Comparison of ENCODE assay signal across 10 mouse cellular contexts in genomic region chr10:59825137-59825812, GRCm38 (mm10). TPM values are rescaled to one million over a fixed set of nuclear protein-coding genes. Genes with fewer than 3 reads are reported as not detected.
A peak's percentile ranks its signal among the peaks of the same experiment; 100 is the strongest.
DNase-seq lines count a peak whose midpoint lies in the region; ATAC-seq and TF ChIP-seq lines count a peak whose summit lies in the region.
"Had no signal": no experiment of that assay in that cellular context is flagged by ENCODE, and none has a peak within 500 bp of the region (broad histone marks: within the 10 kb centered on the region; RNA-seq: fewer than 3 reads in every experiment).

No protein-coding gene starts in this region.

- H3K9me3 ChIP-seq in forebrain, embryonic 10.5 days, result peaks cover 6% of the 10 kb centered on the region; the same call in 1 of the 2 replicates

- no peak overlapping the region for H3K4me3 ChIP-seq in testis, adult 2 months (ENCODE audit: control insufficient read depth, low read depth, low read length)
- no peak overlapping the region for H3K4me3 ChIP-seq in forebrain, embryonic 10.5 days
- H3K4me3 ChIP-seq: forebrain, embryonic 13.5 days had no signal

- no peaks in the 10 kb centered on the region for H3K4me1 ChIP-seq in testis, adult 2 months (ENCODE audit: control insufficient read depth, insufficient read depth, low read length)
- H3K4me1 ChIP-seq in forebrain, embryonic 10.5 days, result peaks cover 15% of the 10 kb centered on the region

- peak overlapping the region; percentile 66 for H3K27ac ChIP-seq in testis, adult 2 months (ENCODE audit: control insufficient read depth, insufficient read depth, low read depth, low read length)
- H3K27ac ChIP-seq in forebrain, embryonic 10.5 days, result no peak overlapping the region
- H3K27ac ChIP-seq: forebrain, embryonic 13.5 days had no signal

- peak; percentile 26 for DNase-seq in gastrocnemius, postnatal 25 days
- DNase-seq in gastrocnemius, adult 8-10 months (ENCODE audit: low spot score in 2 of 2), result no peak
- peak; percentile 60 for DNase-seq in right cerebral cortex, adult 18-20 months
- DNase-seq in right cerebral cortex, postnatal 36 days (ENCODE audit: low spot score in 2 of 2), result no peak
- no peak for DNase-seq in cerebellum, postnatal 10 days
- no peak for DNase-seq in forebrain, embryonic 10.5 days (ENCODE audit: extremely low spot score, low spot score)
- DNase-seq: spleen, adult 18-20 months had no signal

- no peaks in the 10 kb centered on the region for H3K27me3 ChIP-seq in testis, adult 2 months (ENCODE audit: control insufficient read depth, insufficient read depth, low read length)
- H3K27me3 ChIP-seq in forebrain, embryonic 10.5 days (ENCODE audit: poor library complexity, severe bottlenecking), result no peaks in the 10 kb centered on the region
- H3K27me3 ChIP-seq: forebrain, embryonic 13.5 days had no signal

- peak; percentile 7; the same call in 1 of the 2 replicates for ATAC-seq in granulocyte monocyte progenitor cell, adult 5-6 weeks (replicated peaks; ENCODE audit: poor library complexity, severe bottlenecking)
- ATAC-seq: forebrain, embryonic 13.5 days had no signal

- no peak for TF ChIP-seq CTCF in testis, adult 2 months (IDR thresholded peaks at IDR 0.05; ENCODE audit: control insufficient read depth, insufficient read depth, insufficient replicate concordance, low read depth, low read length)

- no peak for TF ChIP-seq POLR2A in testis, adult 2 months (IDR thresholded peaks at IDR 0.05; ENCODE audit: control insufficient read depth, low read depth, low read length)

- 86% methylated on average over 16 of the region's 16 CpGs for WGBS in forebrain, embryonic 10.5 days

- H3K36me3 ChIP-seq in testis, adult 2 months (ENCODE audit: control insufficient read depth, insufficient read depth, low read length), result no peaks in the 10 kb centered on the region; the same call in 1 of the 2 replicates
- peaks cover 31% of the 10 kb centered on the region for H3K36me3 ChIP-seq in forebrain, embryonic 10.5 days (replicated peaks)

RNA-seq across cellular contexts. Expression of gene Dnajb12, which starts 54.1 kb away (rescaled TPM):
- 10 to 100 TPM; 49.4 to 49.8 TPM for total RNA-seq in gastrocnemius, postnatal 25 days (2021)
- total RNA-seq in gastrocnemius, adult 8-10 months (2022), result 10 to 100 TPM; 77.8 to 89.1 (median 82.1) TPM
- total RNA-seq in granulocyte monocyte progenitor cell, adult 5-6 weeks (2014; fragmentation: Nextera tagmentation), result 18.8 and 26.9 TPM in 2 replicates
- 14.3 and 25.0 TPM in 2 replicates for total RNA-seq in granulocyte monocyte progenitor cell, adult 5-6 weeks (2017)
- 47.0 and 47.7 TPM in 2 replicates for polyA plus RNA-seq in testis, adult 2 months (2012; rRNA removed)
- 26.2 and 27.9 TPM in 2 replicates for polyA plus RNA-seq in forebrain, embryonic 10.5 days (2016; fragmentation: Nextera tagmentation; extraction: Ambion mirVana)

Comparison
In these comparisons a context has a peak if more than half of its experiments do, and no peak if none do; other contexts are left out.
1. DNase-seq: peak in gastrocnemius, postnatal 25 days (single experiment) and right cerebral cortex, adult 18-20 months (single experiment); none in gastrocnemius, adult 8-10 months (0 of 2), right cerebral cortex, postnatal 36 days (0 of 2), cerebellum, postnatal 10 days (0 of 2) and forebrain, embryonic 10.5 days (single experiment).